Mouse (Mus musculus): ENCODE data around the gene Vrtn.

Vrtn gene

DNA sequence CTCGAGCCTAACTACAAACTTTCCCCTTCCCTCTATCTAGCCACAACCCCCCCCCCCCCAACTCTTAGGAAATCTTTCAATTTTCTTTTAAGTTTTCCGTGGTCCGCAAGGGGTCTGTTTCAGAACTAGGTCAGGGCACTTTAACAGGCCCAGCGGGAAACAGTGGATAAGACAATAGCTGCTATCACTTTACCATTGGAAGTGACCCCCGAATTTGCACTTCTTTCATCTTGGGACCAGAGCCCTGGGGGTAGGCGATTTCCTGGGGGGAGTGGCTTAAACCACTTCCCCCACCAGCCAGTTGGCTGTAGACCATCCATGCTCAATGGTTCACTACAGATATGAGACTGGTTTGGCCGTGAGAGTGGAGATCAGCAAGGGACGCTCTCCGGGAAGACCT, at the start of gene Vrtn:
Gene Vrtn, plus strand, starts transcription at position 366 of the 400 bp plus-strand sequence.
- in situ Hi-C loops (cut with MboI) = no loop called here

DNA sequence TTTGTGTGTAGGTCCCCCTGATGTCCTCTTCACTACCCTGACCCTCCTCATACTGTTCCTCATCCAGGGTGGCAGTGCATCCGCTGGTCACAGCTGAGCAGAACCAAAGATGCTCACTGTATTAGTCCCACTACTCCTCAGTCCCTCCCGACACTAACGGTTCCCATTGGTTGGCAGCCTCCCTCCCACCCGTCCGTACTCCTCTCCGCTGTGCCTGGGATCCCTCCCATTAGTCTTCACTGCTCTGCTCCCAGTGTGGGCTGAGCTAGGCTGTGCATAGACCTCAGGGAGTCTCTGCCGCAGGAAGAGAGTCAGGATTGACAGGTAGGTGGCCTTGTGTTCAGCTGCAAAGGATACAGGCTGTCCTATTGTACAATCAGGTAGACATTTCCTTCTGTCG, 42.5 kb upstream of the Vrtn start:
- in situ Hi-C loops (cut with MboI) = no loop called here

DNA sequence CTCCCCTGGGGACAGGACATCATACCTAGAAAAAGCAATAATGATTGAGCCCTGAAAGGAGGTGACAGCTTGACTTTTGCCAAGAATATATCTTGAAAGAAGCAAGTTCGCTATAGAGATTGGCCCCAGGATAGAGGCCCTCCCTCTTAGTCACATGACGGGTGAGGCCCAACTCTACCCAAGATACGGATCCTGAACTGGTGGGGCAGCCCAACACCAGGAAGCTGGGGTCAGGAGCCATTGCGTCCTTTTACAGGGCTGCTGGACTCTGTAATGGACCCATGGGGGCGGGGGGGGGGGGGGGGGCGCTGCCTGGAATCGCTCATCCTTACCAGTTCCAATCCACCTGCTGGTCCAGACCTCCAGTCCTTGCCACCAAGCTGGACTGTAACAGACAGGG, 36.8 kb upstream of the Vrtn start:
- in situ Hi-C loops (cut with MboI) = no loop called here

DNA sequence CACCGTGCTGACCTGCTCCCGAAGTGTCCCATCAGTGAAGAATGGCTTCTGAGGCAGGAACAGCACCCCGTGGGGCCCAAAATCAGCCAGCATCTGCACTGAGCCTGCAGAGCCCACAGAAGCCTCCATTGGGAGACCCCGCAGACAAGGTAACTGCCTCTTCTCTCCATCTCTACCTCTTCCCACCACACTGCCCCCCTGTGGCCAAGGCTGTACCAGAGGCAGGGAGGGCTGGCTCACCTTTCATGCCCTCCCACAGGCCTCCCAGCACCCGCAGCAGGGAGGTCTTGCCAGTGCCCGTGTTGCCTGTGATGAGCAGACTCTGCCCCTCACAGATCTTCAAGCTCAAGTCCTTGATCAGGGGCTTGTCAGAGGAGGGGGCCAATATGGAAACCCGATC, 35.0 kb upstream of the Vrtn start:
- in situ Hi-C loops (cut with MboI) = no loop called here

DNA sequence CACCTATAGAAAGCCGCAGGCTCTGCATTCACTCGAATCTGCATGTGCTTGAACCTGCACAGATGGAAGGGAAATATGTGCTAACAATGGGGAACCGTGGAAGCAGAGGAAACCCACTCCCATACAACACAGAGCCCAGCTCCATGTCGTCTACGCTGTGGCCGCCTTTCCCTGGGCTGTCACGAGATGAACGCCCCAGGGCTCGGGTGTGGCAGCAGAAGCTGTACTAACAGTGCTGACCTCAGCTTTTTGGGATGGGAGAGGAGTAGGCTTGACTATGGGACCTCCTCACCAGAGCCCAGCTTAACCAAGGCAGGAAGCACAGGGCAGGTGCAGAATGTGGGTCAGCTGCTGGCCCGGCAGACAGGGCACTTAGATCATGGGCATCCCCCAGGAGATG, 29.1 kb upstream of the Vrtn start:
- in situ Hi-C loops (cut with MboI) = no loop called here

DNA sequence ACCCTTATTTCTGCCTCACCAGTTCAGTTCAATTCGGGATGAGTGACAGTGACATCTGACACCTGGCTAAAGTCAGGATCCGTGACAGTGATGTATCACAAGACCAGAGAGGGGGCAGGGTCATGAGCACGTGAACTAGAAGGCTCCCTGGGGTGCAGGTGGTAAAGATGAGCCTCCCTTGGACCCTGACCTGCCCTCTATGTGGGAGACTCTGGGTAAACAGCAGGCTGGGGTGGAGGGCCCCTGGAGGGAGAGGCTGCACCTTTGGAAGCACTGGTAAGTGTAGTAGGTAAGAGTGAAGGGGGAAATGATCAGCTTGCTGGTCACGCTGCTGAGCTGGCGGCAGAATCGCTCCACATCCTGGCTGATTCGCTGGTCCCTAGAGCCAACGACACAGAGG, 28.3 kb upstream of the Vrtn start:
- in situ Hi-C loops (cut with MboI) = no loop called here

DNA sequence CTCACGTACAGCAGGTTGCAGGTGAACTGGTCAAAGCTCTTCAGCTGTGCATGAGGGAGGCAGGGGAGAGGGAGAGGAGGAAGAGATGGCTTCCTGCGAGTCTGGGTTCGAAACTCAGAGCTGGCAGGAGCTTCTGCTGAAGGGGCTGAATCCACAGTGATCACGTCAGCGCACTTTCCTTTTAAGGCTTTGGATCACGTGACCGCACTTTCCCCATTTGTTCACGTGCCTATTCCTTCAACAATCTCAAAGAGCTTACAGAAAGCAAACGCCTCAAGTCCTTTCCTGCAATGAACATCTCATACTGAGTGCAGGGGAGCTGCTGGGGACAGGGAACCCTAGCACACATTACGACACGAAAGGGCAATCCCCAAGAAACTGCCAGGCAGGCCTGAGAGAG, 26.8 kb upstream of the Vrtn start:
- in situ Hi-C loops (cut with MboI) = no loop called here

DNA sequence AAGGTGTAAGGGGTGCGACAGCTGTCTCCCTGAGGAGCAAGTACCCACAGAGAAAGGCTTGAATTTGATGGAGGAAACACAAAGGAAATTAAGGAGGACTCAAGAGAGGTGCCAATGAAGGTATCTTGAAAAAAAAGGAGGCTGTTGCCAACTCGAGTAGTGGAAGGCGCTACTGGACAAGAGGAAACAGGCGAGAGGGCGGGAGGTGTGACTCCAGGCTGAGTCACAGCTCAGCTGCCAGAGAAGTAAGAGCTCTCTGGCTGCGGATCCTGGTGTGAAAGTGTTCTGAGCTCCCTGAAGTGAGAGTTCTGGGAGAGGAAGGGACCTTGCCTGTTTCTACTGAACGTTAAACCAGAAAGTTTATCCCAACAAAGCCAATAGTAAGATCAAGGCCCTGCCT, 26.3 kb upstream of the Vrtn start:
- in situ Hi-C loops (cut with MboI) = no loop called here

DNA sequence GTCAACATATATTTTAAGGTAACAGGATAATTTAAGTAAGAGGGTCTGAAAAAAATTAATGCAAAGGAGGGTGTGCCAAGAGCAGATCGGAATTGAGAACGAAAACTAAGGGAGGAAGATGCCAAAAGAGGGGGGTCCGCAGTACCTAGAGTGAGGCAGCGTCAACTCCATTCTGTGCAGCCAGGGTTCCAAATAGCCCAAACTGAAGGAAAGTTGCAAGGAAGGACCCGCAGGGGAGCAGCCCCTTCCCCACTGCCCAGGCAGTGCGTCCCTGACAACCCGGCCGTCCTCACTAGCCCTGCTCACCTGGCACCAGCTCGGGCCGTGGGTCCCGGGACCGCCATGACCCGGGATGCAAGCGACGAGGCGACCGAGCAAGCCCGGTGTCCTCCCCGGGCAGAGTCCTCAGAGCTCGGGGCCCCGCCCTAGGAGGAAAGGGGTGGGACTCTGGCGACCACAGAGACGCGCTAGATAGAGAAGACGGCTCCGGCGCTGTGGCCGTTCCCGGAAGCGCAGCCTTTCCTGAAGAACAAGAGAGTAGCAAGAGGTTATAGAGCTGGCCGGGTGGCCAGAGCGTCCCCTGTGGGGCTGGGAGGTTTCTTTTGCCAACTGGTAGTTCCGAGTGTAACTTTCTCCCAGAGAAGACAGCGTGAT, 23.7 kb upstream of the Vrtn start, which contains the start of gene Abcd4:
Gene Abcd4, minus strand, starts transcription at position 437 of the 654 bp plus-strand sequence.
- in situ Hi-C loops (cut with MboI) = no loop called here

DNA sequence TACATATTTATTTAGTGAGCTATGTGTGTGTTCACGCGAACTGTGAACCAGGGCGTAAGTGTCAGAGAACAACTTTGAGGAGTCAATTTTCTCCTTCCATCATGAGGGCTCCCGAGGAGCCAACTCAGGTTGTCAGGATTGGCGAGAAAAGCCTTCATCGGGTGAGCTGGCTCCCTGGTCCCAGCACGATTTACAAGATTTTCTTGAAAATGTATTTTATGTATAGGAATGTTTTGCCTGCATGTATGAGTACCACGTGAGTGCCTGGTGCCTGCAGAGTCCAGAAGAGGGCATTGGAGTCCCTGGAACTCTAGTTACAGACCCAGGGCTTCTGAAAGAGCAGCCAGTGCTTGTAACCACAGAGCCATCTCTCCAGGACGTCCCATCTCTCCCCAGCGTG, 23.2 kb upstream of the Vrtn start:
- in situ Hi-C loops (cut with MboI) = no loop called here

DNA sequence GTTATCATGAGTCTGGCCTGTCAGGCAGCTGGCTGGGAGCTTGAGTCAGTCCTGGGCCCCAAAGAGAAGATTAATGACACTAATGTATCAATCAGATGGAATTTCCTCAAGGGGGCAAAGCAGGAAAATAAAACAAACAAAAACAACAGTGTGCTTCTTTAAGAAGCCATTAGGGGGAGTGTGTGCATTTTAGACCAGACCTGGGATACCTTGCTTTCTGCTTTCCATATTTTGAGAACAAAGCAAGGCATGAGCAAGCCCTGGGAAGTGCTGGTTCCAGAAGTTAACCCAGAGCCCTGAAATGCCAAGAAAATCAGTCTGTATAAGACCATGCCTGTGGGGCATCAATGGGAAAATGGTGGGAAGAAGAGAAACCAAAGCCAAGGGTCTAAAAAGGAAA, 19.8 kb upstream of the Vrtn start:
- in situ Hi-C loops (cut with MboI) = no loop called here

DNA sequence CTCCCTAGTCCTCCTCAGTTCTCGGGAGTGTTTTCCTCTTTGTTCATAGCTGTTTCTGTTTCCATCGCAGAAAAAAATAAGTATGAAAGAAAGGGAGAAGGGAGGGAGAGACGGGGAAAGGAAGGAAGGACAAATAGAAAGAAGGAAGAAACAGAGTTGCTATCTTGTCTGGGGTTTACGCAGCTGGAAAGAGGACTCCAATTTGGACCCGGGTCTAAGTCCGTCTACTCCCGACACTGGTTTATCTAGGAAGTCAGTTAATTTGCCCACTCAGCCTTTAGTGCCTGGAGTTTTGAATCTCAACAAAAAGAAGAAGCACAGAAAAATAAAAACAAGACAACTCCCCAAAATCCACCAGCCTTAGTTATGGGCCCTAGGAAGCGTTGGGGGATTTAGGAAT, 16.2 kb upstream of the Vrtn start:
- in situ Hi-C loops (cut with MboI) = no loop called here

DNA sequence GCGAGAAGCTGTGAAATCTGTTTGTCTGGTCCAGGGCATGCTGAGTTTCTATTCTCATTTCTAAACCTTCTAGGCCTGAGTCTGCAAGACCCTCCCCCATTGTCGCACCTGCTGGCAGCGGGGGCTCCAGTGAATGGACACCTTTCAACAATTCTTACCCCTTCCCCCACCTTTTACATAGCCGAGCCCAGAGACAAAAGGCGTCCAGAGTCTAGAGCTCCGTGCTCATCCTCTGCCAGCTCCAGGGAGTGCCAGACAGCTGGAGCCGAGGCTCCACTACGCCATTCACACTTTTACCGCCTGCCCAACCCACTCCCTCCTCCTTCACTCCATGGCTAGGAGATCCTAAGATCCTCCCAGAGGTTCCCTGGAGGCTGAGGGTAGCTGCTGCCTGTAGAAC, 15.7 kb upstream of the Vrtn start:
- in situ Hi-C loops (cut with MboI) = no loop called here

DNA sequence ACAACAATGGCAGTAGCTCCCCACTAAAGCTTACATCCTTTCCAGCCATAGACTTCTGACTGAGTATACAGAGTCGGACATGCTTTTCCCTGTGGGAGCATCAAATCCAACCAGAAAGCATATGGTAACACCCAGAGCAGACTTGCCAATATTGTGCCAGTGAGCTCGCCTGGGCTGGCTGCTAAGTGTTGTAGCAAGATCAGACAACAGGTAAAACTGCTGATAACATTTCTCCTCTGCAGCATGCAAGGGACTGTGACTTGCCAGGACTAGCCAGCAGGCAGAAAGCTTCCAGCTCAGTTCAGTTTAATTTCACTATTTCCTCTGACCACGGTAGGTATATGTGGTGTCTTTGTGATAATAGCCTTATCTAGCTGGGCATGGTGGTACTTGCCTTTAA, 9.0 kb upstream of the Vrtn start:
- in situ Hi-C loops (cut with MboI) = no loop called here

DNA sequence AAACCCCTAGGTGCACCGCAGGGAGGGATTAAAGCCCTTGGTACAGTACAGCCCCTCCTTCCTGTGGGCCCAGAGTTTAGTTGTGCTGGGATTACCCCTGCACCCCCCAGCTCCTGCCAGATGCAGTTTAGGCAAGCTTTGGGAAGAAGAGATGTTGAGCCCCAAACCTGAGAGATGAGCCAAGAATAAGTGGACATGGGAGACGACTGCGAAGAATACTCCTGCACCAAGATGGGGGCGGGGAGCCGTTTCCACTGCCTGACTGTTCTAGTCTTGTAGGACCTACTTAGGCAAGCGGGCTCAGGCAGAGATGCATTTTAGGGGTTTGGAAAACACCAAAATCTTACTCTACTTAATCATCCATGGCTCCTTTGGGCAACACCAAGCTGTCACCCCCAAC, 566 bp upstream of the Vrtn start:
- in situ Hi-C loops (cut with MboI) = no loop called here

DNA sequence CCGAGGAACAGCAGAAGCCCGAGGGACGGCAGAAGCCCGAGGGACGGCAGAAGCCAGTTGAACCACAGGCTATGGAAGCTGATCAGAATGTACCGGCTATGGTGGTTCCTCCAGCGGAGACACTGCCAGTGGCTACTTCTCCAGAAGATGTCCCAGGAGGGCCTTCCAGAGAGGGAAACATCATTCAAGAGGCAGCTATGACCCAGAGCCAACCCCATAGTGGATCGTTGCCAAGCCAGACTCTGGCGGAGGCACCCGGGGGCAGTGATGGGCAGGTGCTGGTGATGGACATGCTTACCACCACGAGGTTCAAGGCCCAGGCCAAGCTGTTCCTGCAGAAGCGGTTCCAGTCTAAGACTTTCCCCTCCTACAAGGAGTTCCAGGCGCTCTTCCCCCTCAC, 9.4 kb downstream of the Vrtn start:
- in situ Hi-C loops (cut with MboI) = loop anchor here (5.0 kb wide), 1 partner anchor 102 kb away; no protein-coding TSS in a partner anchor

DNA sequence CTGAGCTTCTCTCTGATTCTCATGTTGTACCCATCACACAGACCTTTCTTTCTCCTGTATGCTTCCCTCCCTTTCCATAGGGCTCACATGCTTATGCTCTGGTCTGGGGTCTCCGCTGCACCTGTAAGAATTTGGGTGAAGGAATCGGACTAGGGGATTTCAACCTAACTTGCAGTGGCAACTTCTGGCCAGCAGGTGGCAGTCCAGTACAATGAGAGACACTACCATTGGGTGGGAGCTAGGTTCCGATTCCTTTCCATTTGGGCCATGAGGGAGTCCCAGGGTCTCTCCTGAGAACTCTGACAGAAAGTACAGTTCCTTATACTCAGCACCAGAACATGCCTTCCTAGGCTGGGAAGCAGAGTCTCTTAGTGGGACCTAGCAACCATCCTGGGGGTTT, 13.1 kb downstream of the Vrtn start:
- in situ Hi-C loops (cut with MboI) = loop anchor here (5.0 kb wide), 1 partner anchor 98 kb away; no protein-coding TSS in a partner anchor

DNA sequence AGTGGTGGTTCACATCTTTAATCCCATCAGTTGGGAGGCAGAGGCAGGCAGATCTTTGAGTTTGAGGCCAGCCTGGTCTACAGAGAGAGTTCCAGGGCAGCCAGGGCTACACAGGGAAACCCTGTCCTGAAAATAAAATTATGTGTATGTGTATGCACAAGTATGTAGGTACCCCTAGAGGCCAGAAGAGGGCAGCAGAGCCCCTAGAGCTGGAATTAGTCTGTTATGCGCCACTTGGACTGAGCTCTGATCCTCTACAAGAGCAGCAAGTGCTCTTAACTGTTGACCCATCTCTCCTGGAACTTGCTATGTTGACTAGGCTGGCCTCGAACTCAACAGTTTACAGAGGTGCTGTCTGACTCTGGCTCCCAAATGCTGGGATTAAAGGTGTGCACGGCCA, 29.7 kb downstream of the Vrtn start:
- in situ Hi-C loops (cut with MboI) = no loop called here

DNA sequence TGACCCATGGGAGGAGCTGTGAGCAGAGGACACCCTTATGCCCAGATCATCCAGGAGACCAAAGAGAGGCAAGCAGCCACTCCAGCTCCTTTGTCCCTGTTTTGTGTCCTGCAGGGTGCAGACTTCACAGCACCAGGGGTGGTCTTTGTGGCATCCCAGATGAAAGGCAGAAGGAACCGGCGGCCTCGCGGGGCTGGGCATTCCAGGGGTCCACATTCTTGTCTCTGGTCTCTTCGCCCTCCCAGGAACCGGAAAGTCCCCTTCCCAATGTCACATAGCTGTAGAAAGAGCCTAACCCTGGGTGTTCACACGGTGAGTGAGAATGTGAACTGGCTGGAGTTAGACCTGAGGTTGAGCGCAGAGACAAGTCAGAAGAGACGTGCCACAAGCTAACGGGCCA, 30.8 kb downstream of the Vrtn start:
- in situ Hi-C loops (cut with MboI) = no loop called here

DNA sequence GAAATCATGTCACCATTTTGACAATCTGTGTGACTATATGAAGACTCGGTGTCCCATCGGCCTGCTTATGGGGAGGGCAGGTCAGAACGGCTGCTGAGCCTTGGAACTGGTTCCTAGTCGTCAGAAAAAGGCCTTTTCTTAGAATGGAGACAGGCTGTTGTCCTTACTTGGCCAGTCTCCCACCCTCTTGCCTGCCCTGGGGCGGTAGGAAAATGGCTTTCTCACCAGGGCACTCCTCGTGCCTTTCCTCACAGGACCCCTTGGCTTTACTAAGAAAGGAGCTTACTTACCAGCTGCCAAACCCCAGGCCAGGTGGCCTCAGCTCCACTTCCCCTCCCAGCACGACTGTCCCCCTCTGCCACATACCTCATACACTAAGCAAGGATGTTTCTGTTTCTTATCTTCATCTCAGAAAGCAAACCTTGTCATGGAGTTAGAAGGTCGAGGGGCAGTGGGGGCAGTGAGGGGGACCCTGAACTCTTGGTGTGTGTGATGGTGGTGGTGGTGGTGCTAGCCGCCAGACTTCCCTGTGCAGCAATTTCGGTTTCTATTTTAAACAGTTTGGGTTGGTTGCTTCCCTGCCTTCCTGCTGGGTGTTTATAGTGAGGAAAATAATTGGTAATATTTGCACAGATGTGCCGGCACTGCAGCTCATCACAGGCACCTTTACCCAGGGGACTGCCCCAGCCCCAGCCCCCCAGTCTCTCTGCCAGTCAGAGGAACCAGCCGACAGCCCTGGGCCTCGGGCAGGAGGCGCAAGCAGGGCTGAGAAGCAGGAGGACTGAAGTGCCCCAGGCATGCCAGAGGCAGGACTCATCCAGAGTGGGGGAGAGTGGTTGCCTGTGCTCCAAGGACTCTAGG, 34.1 kb downstream of the Vrtn start:
- in situ Hi-C loops (cut with MboI) = no loop called here

DNA sequence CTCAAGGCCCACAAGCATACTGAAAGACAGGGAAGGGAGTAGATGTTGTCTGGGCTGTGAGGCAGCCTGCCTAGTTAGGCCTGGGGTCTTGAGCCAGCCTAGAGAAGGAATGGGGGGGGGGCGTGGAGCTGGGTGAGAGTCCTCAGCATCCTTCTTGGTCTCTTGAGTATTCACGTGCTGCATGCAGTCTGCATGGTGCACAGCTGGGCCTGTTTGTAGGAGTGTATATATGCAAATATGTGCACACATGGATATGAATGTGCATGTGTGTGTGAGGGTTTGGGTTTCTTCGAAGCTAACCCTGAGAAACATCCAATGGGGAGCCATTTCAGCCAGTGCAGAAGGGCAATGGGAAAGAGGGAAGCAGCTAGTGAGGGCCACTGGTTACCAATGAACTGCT, 35.2 kb downstream of the Vrtn start:
- in situ Hi-C loops (cut with MboI) = no loop called here

DNA sequence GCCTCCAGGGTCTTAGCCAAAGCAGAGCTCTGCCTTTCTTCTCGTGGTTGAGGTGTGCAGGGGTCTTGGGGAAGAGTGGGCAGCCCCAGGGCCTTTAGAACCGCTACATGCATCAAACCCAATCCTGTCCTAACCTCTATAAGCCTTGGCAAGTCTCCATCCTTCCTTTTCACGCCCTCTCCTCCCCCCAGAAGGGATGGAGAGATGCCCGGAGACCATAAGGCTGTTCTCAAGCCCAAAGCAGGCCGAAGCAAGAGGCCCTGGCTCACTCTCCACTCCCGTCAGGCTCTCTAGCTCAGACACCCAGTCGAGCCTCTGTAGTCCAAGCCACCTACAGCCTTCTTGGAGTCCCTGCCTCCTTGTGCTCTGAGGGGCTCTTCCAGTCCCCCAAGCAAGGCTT, 43.8 kb downstream of the Vrtn start:
- in situ Hi-C loops (cut with MboI) = no loop called here

DNA sequence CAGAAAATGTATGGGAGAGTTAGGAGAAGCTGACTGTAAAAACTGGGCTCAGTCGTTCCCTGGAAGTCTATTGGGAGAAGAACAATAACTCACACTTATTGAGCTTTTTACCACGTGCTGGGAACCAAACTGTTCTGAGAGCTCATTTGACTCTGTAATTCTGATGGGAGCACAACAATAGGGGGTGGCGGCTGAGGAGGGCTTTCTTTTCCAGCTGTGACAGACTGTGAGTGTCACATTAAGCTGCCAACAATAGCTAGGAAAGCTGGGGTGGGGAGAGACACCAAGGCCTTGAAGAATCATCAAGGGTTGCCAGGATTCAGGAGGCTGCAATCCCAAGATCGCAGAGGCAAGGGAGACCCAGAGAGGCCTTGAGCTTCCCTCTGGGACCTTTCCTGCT, 45.4 kb downstream of the Vrtn start:
- in situ Hi-C loops (cut with MboI) = no loop called here

All from mature B cell (primary cell).